Mouse (Mus musculus): ENCODE results near the gene Fam25c. TPM values are rescaled to one million over a fixed set of nuclear protein-coding genes. Genes with fewer than 3 reads are reported as not detected.

The Fam25c gene
- total RNA-seq (2017) = not detected in 2 replicates

- 0 out of 4 replicates have a peak, but pooled peaks of 1 of the 2 experiments have one; percentile 10 for ATAC-seq (replicated peaks in 1 of 2; ENCODE audit: insufficient read depth in 1 of 2, low FRiP score in 2 of 2, low TSS enrichment in 1 of 2, low read depth in 1 of 2, poor library complexity in 2 of 2, severe bottlenecking in 2 of 2)
Observed at GRCm38 (mm10) chr14:34355301-34355700, at the start of gene Fam25c. Gene Fam25c (minus strand): TSS chr14:34355433.

GRCm38 (mm10) chr14:34403424-34403823 lies 48.2 kb upstream of the Fam25c start:
- ATAC-seq (replicated peaks in 1 of 2; ENCODE audit: insufficient read depth in 1 of 2, low FRiP score in 2 of 2, low TSS enrichment in 1 of 2, low read depth in 1 of 2, poor library complexity in 2 of 2, severe bottlenecking in 2 of 2) = no peak

- ATAC-seq (replicated peaks in 1 of 2; ENCODE audit: insufficient read depth in 1 of 2, low FRiP score in 2 of 2, low TSS enrichment in 1 of 2, low read depth in 1 of 2, poor library complexity in 2 of 2, severe bottlenecking in 2 of 2) = no peak
Observed at GRCm38 (mm10) chr14:34402871-34403270, 47.6 kb upstream of the Fam25c start.

GRCm38 (mm10) chr14:34401135-34401534 lies 45.9 kb upstream of the Fam25c start:
- peak; percentile 97 to 98 for ATAC-seq (replicated peaks in 1 of 2; ENCODE audit: insufficient read depth in 1 of 2, low FRiP score in 2 of 2, low TSS enrichment in 1 of 2, low read depth in 1 of 2, poor library complexity in 2 of 2, severe bottlenecking in 2 of 2)

GRCm38 (mm10) chr14:34400021-34400420 lies 44.8 kb upstream of the Fam25c start:
- no peak for ATAC-seq (replicated peaks in 1 of 2; ENCODE audit: insufficient read depth in 1 of 2, low FRiP score in 2 of 2, low TSS enrichment in 1 of 2, low read depth in 1 of 2, poor library complexity in 2 of 2, severe bottlenecking in 2 of 2)

- ATAC-seq (replicated peaks in 1 of 2; ENCODE audit: insufficient read depth in 1 of 2, low FRiP score in 2 of 2, low TSS enrichment in 1 of 2, low read depth in 1 of 2, poor library complexity in 2 of 2, severe bottlenecking in 2 of 2) = no peak
Observed at GRCm38 (mm10) chr14:34399301-34399700, 44.1 kb upstream of the Fam25c start.

- no peak for ATAC-seq (replicated peaks in 1 of 2; ENCODE audit: insufficient read depth in 1 of 2, low FRiP score in 2 of 2, low TSS enrichment in 1 of 2, low read depth in 1 of 2, poor library complexity in 2 of 2, severe bottlenecking in 2 of 2)
Observed at GRCm38 (mm10) chr14:34398901-34399300, 43.7 kb upstream of the Fam25c start.

- ATAC-seq (replicated peaks in 1 of 2; ENCODE audit: insufficient read depth in 1 of 2, low FRiP score in 2 of 2, low TSS enrichment in 1 of 2, low read depth in 1 of 2, poor library complexity in 2 of 2, severe bottlenecking in 2 of 2) = no peak
Observed at GRCm38 (mm10) chr14:34397871-34398270, 42.6 kb upstream of the Fam25c start.

GRCm38 (mm10) chr14:34393295-34393694 lies 38.1 kb upstream of the Fam25c start:
- no peak for ATAC-seq (replicated peaks in 1 of 2; ENCODE audit: insufficient read depth in 1 of 2, low FRiP score in 2 of 2, low TSS enrichment in 1 of 2, low read depth in 1 of 2, poor library complexity in 2 of 2, severe bottlenecking in 2 of 2)

- ATAC-seq (replicated peaks in 1 of 2; ENCODE audit: insufficient read depth in 1 of 2, low FRiP score in 2 of 2, low TSS enrichment in 1 of 2, low read depth in 1 of 2, poor library complexity in 2 of 2, severe bottlenecking in 2 of 2) = no peak
Observed at GRCm38 (mm10) chr14:34382921-34383704, 27.9 kb upstream of the Fam25c start.

- no peak for ATAC-seq (replicated peaks in 1 of 2; ENCODE audit: insufficient read depth in 1 of 2, low FRiP score in 2 of 2, low TSS enrichment in 1 of 2, low read depth in 1 of 2, poor library complexity in 2 of 2, severe bottlenecking in 2 of 2)
Observed at GRCm38 (mm10) chr14:34378560-34379331, 23.5 kb upstream of the Fam25c start.

GRCm38 (mm10) chr14:34377121-34377520 lies 21.9 kb upstream of the Fam25c start:
- ATAC-seq (replicated peaks in 1 of 2; ENCODE audit: insufficient read depth in 1 of 2, low FRiP score in 2 of 2, low TSS enrichment in 1 of 2, low read depth in 1 of 2, poor library complexity in 2 of 2, severe bottlenecking in 2 of 2) = no peak

GRCm38 (mm10) chr14:34375941-34376340 lies 20.7 kb upstream of the Fam25c start:
- no peak for ATAC-seq (replicated peaks in 1 of 2; ENCODE audit: insufficient read depth in 1 of 2, low FRiP score in 2 of 2, low TSS enrichment in 1 of 2, low read depth in 1 of 2, poor library complexity in 2 of 2, severe bottlenecking in 2 of 2)

GRCm38 (mm10) chr14:34375415-34375904 lies 20.2 kb upstream of the Fam25c start, which contains the start of gene Mmrn2:
Gene Mmrn2 (plus strand): TSS chr14:34375465.
- ATAC-seq (replicated peaks in 1 of 2; ENCODE audit: insufficient read depth in 1 of 2, low FRiP score in 2 of 2, low TSS enrichment in 1 of 2, low read depth in 1 of 2, poor library complexity in 2 of 2, severe bottlenecking in 2 of 2) = no peak

GRCm38 (mm10) chr14:34374577-34374976 lies 19.3 kb upstream of the Fam25c start, which contains the start of gene Sncg:
Gene Sncg (minus strand): TSS chr14:34374789.
- no peak for ATAC-seq (replicated peaks in 1 of 2; ENCODE audit: insufficient read depth in 1 of 2, low FRiP score in 2 of 2, low TSS enrichment in 1 of 2, low read depth in 1 of 2, poor library complexity in 2 of 2, severe bottlenecking in 2 of 2)

GRCm38 (mm10) chr14:34373581-34373980 lies 18.3 kb upstream of the Fam25c start:
- ATAC-seq (replicated peaks in 1 of 2; ENCODE audit: insufficient read depth in 1 of 2, low FRiP score in 2 of 2, low TSS enrichment in 1 of 2, low read depth in 1 of 2, poor library complexity in 2 of 2, severe bottlenecking in 2 of 2) = no peak

GRCm38 (mm10) chr14:34372646-34373045 lies 17.4 kb upstream of the Fam25c start:
- no peak for ATAC-seq (replicated peaks in 1 of 2; ENCODE audit: insufficient read depth in 1 of 2, low FRiP score in 2 of 2, low TSS enrichment in 1 of 2, low read depth in 1 of 2, poor library complexity in 2 of 2, severe bottlenecking in 2 of 2)

GRCm38 (mm10) chr14:34371763-34372162 lies 16.5 kb upstream of the Fam25c start:
- no peak for ATAC-seq (replicated peaks in 1 of 2; ENCODE audit: insufficient read depth in 1 of 2, low FRiP score in 2 of 2, low TSS enrichment in 1 of 2, low read depth in 1 of 2, poor library complexity in 2 of 2, severe bottlenecking in 2 of 2)

All from hematopoietic stem cell, adult 5-6 weeks (primary cell).